Mouse (Mus musculus): ENCODE data around the gene Bmpr1b.

- TF ChIP-seq MAX (IDR thresholded peaks at IDR 0.05; ENCODE audit: low read length) = no peak
- no peak for TF ChIP-seq CTCF (conservative IDR thresholded peaks at IDR 0.05 in 1 of 2, IDR thresholded peaks at IDR 0.05 in 1 of 2; ENCODE audit: low read depth in 2 of 2, low read length in 2 of 2)
- TF ChIP-seq ZC3H11A (IDR thresholded peaks at IDR 0.05; ENCODE audit: low read depth, low read length) = no peak
- no peak for TF ChIP-seq POLR2AphosphoS2 (IDR thresholded peaks at IDR 0.05; ENCODE audit: low read depth, low read length)
- no peak for TF ChIP-seq POLR2A (IDR thresholded peaks at IDR 0.05; ENCODE audit: low read depth, low read length)
- TF ChIP-seq MEF2A (IDR thresholded peaks at IDR 0.05; ENCODE audit: borderline replicate concordance, low read depth, low read length) = no peak
- TF ChIP-seq ZMIZ1 (IDR thresholded peaks at IDR 0.05; ENCODE audit: low read depth, low read length) = no peak
- no peak for TF ChIP-seq MXI1 (IDR thresholded peaks at IDR 0.05; ENCODE audit: low read depth, low read length)
Observed at GRCm38 (mm10) chr3:142049610-142050009, 119.6 kb downstream of the Bmpr1b start.

Data from CH12.LX (cell line).